Mouse (Mus musculus): ENCODE data around the gene Tshz2. TPM values are rescaled to one million over a fixed set of nuclear protein-coding genes. Genes with fewer than 3 reads are reported as not detected.

Gene Tshz2
- polyA plus RNA-seq, 1 experiment from 2014 or later = 13.0 TPM

DNA sequence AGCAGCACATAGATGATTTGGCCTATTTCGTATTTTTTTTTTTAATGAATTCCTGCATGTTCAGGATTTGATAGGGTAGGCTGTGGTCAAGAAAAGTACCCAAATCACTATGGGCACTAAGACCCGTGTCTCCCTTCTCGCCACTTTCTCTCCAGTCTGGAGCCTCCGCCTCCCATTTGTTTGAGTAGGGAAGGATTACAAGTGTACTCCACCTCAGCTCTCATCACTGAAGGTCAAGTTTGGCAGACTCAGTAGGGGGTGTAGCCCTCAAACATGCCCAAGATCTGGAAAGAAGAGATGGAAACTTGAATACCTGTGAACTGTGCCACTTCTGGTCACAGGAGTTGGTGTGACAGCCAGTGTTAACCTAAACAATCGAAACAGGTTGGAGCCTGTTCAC is 66.3 kb downstream of the Tshz2 start:
- no peak overlapping the region for H3K27ac ChIP-seq (replicated peaks; ENCODE audit: low read depth, low read length)
- H3K4me1 ChIP-seq (ENCODE audit: control insufficient read depth, insufficient read depth, low read length) = no peaks in the 10 kb centered on the region; the same call in 1 of the 2 replicates
- DNase-seq (no peak), ATAC-seq (ENCODE audit: low FRiP score, low TSS enrichment) (no peak)
- 90% methylated on average over 5 of the region's 5 CpGs for WGBS
- no peak overlapping the region for H3K9ac ChIP-seq (replicated peaks; ENCODE audit: low read length)
- H3K4me2 ChIP-seq (ENCODE audit: low read length) = no peak overlapping the region
- H3K9me3 ChIP-seq (ENCODE audit: control insufficient read depth, low read length) = no peaks in the 10 kb centered on the region
- no peaks in the 10 kb centered on the region for H3K27me3 ChIP-seq (ENCODE audit: control insufficient read depth, insufficient read depth, low read length)
- no peak overlapping the region for H3K4me3 ChIP-seq (replicated peaks; ENCODE audit: low read depth, low read length)
- no peaks in the 10 kb centered on the region for H3K36me3 ChIP-seq (ENCODE audit: control insufficient read depth, insufficient read depth, low read length)

DNA sequence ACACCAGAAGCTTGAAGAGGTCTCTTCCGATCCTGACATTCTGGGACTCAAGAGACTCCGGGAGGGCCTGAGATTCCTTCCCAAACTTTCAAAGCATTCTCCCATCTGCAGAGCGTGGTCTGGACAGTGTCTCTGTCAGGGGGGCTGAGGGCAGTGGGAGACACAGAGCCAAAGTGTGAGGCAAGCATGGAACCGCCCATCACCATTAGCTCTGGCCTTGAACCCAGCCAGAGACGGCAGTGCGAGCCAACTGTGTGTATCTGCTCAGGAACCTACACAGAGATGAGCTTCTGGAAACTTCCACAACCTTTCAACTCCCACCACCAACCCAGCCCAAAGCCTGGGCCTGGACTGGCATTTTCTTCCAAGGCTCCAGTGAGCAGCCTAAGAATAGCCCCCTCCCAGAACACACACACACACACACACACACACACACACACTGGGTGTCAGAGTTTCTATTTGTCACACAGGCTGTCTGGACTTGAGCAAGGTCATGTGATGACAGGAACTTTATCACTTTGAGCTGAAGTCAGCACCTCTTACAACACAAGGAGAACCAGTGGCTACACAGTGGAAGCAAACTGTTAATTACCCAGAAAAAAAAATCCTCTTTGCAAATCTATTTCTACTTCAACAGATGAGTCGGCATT is 67.2 kb downstream of the Tshz2 start:
- no peak overlapping the region for H3K9ac ChIP-seq (replicated peaks; ENCODE audit: low read length)
- no peak overlapping the region for H3K4me3 ChIP-seq (replicated peaks; ENCODE audit: low read depth, low read length)
- no peaks in the 10 kb centered on the region; the same call in 1 of the 2 replicates for H3K4me1 ChIP-seq (ENCODE audit: control insufficient read depth, insufficient read depth, low read length)
- H3K27me3 ChIP-seq (ENCODE audit: control insufficient read depth, insufficient read depth, low read length) = no peaks in the 10 kb centered on the region
- no peaks in the 10 kb centered on the region for H3K9me3 ChIP-seq (ENCODE audit: control insufficient read depth, low read length)
- H3K36me3 ChIP-seq (ENCODE audit: control insufficient read depth, insufficient read depth, low read length) = no peaks in the 10 kb centered on the region
- no peak overlapping the region for H3K27ac ChIP-seq (replicated peaks; ENCODE audit: low read depth, low read length)
- 85% methylated on average over 7 of the region's 7 CpGs for WGBS
- no peak overlapping the region for H3K4me2 ChIP-seq (ENCODE audit: low read length)
- DNase-seq = no peak
- no peak for ATAC-seq (ENCODE audit: low FRiP score, low TSS enrichment)

DNA sequence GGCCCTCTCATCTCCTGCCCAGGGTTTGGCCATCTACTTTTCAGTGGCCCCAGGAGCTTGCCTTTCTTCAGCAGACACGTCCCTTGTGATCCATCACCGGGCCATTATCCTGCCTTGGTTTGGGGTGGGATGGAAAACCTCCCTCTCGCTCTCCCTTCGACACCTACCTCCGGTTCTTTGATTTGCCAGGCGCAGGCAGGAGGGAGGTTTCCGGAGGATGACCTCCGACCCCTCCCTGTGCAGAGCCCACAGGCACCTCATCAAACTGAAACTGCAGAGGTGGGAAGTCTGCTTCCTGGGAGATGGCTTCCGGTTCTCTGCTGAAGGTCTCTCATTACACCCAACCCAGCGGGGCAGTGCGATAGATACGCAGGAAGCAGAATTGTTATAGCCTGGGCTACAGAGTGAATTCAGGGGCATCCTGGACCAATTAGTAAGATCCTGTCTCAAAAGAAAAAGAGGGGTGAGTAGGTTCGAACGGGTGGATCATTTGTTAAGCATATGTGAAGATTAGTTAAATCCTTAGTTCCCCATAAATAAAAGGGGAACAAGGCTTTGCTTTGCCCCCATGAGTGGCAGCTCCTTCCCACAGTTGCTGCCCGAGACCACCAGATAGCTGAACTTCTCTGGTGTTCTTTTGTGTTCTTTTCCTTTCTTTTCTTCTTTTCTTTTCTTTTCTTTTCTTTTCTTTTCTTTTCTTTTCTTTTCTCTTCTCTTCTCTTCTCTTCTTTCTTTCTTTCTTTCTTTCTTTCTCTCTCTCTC is 70.1 kb downstream of the Tshz2 start:
- Histone ChIP-seq H3K36me3 (ENCODE audit: control insufficient read depth, insufficient read depth, low read length) (no peaks in the 10 kb centered on the region), H3K27ac (replicated peaks; ENCODE audit: low read depth, low read length) (no peak overlapping the region), H3K9me3 (ENCODE audit: control insufficient read depth, low read length) (no peaks in the 10 kb centered on the region), H3K4me3 (replicated peaks; ENCODE audit: low read depth, low read length) (no peak overlapping the region), H3K27me3 (ENCODE audit: control insufficient read depth, insufficient read depth, low read length) (no peaks in the 10 kb centered on the region), H3K9ac (replicated peaks; ENCODE audit: low read length) (no peak overlapping the region), H3K4me2 (ENCODE audit: low read length) (no peak overlapping the region), H3K4me1 (ENCODE audit: control insufficient read depth, insufficient read depth, low read length) (no peaks in the 10 kb centered on the region)
- 68% methylated on average over 15 of the region's 15 CpGs for WGBS
- no peak for DNase-seq
- no peak for ATAC-seq (ENCODE audit: low FRiP score, low TSS enrichment)

DNA sequence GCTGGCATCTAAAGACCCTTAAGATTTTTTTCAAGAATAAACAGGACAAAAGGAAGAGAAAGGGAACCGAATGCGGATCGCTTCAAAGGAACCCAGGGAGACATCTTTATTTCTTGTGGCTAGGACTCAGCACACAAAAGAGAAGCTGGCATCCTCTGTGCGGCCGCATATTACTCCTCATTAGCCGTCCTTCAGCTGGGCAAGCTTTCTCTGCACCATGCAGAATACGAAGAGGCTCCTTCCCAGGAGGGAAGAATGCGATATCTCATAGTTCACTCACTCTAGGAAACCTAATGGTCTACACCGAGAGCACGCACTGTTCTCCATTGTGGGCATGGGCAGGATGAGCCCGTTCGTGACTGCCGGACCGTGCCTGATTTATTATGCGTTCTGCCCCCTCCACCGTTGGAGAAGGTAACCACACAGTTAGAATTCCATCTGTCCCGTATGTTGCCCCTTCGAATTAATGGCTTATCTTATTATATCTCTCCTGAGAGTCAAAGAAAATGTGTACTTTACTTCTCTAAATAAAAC is 89.0 kb downstream of the Tshz2 start:
- no peak for ATAC-seq (ENCODE audit: low FRiP score, low TSS enrichment)
- Histone ChIP-seq H3K9ac (replicated peaks; ENCODE audit: low read length) (no peak overlapping the region), H3K9me3 (ENCODE audit: control insufficient read depth, low read length) (no peaks in the 10 kb centered on the region), H3K36me3 (ENCODE audit: control insufficient read depth, insufficient read depth, low read length) (no peaks in the 10 kb centered on the region), H3K4me3 (replicated peaks; ENCODE audit: low read depth, low read length) (no peak overlapping the region), H3K27me3 (ENCODE audit: control insufficient read depth, insufficient read depth, low read length) (no peaks in the 10 kb centered on the region), H3K4me2 (ENCODE audit: low read length) (no peak overlapping the region), H3K27ac (replicated peaks; ENCODE audit: low read depth, low read length) (no peak overlapping the region), H3K4me1 (ENCODE audit: control insufficient read depth, insufficient read depth, low read length) (peaks cover 12% of the 10 kb centered on the region; the same call in 1 of the 2 replicates)
- WGBS = 37% methylated on average over 18 of the region's 18 CpGs
- peak; percentile 42 for DNase-seq

DNA sequence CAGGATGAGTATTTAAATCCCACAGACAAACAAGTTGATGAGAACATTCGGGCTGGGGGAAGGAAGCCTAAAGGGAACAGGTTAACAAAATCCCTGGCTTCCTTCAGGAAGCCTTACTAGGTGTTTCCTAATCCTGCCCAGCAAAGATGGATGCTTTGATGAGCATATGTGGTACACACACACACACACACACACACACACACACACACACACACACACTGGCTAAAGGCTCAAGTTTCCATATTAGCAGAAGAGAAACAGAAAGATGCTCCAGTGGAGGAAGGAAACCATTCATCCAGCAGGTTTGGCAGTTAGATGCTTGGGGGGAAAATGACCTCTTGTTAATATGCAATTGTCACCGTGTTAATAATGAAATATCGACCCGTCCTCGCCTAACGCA is 89.5 kb downstream of the Tshz2 start:
- no peak overlapping the region for H3K27ac ChIP-seq (replicated peaks; ENCODE audit: low read depth, low read length)
- H3K4me1 ChIP-seq (ENCODE audit: control insufficient read depth, insufficient read depth, low read length) = peaks cover 12% of the 10 kb centered on the region; the same call in 1 of the 2 replicates
- H3K27me3 ChIP-seq (ENCODE audit: control insufficient read depth, insufficient read depth, low read length) = no peaks in the 10 kb centered on the region
- H3K4me3 ChIP-seq (replicated peaks; ENCODE audit: low read depth, low read length) = no peak overlapping the region
- DNase-seq = no peak
- 81% methylated on average over 6 of the region's 6 CpGs for WGBS
- no peaks in the 10 kb centered on the region for H3K9me3 ChIP-seq (ENCODE audit: control insufficient read depth, low read length)
- no peaks in the 10 kb centered on the region for H3K36me3 ChIP-seq (ENCODE audit: control insufficient read depth, insufficient read depth, low read length)
- no peak for ATAC-seq (ENCODE audit: low FRiP score, low TSS enrichment)
- H3K4me2 ChIP-seq (ENCODE audit: low read length) = no peak overlapping the region
- H3K9ac ChIP-seq (replicated peaks; ENCODE audit: low read length) = no peak overlapping the region

GRCm38 (mm10) chr2:169723645-169724462 is 91.0 kb downstream of the Tshz2 start:
- H3K9me3 ChIP-seq (ENCODE audit: control insufficient read depth, low read length) = no peaks in the 10 kb centered on the region
- DNase-seq (no peak), ATAC-seq (ENCODE audit: low FRiP score, low TSS enrichment) (no peak)
- peaks cover 12% of the 10 kb centered on the region; the same call in 1 of the 2 replicates for H3K4me1 ChIP-seq (ENCODE audit: control insufficient read depth, insufficient read depth, low read length)
- H3K4me3 ChIP-seq (replicated peaks; ENCODE audit: low read depth, low read length) = no peak overlapping the region
- WGBS = 67% methylated on average over 24 of the region's 24 CpGs
- H3K4me2 ChIP-seq (ENCODE audit: low read length) = no peak overlapping the region
- H3K27ac ChIP-seq (replicated peaks; ENCODE audit: low read depth, low read length) = peak overlapping the region; percentile 37; the same call in 1 of the 2 replicates
- H3K27me3 ChIP-seq (ENCODE audit: control insufficient read depth, insufficient read depth, low read length) = no peaks in the 10 kb centered on the region
- H3K9ac ChIP-seq (replicated peaks; ENCODE audit: low read length) = no peak overlapping the region
- no peaks in the 10 kb centered on the region for H3K36me3 ChIP-seq (ENCODE audit: control insufficient read depth, insufficient read depth, low read length)

GRCm38 (mm10) chr2:169728651-169729280 is 96.0 kb downstream of the Tshz2 start:
- Histone ChIP-seq H3K27me3 (ENCODE audit: control insufficient read depth, insufficient read depth, low read length) (no peaks in the 10 kb centered on the region), H3K4me3 (replicated peaks; ENCODE audit: low read depth, low read length) (no peak overlapping the region), H3K9ac (replicated peaks; ENCODE audit: low read length) (no peak overlapping the region), H3K4me2 (ENCODE audit: low read length) (no peak overlapping the region), H3K9me3 (ENCODE audit: control insufficient read depth, low read length) (no peaks in the 10 kb centered on the region), H3K36me3 (ENCODE audit: control insufficient read depth, insufficient read depth, low read length) (no peaks in the 10 kb centered on the region), H3K27ac (replicated peaks; ENCODE audit: low read depth, low read length) (no peak overlapping the region), H3K4me1 (ENCODE audit: control insufficient read depth, insufficient read depth, low read length) (0 out of 2 replicates have a peak, but pooled peaks cover 2% of the 10 kb centered on the region)
- ATAC-seq (ENCODE audit: low FRiP score, low TSS enrichment) (no peak), DNase-seq (no peak)
- WGBS = 73% methylated on average over 16 of the region's 16 CpGs

- no peak for ATAC-seq (ENCODE audit: low FRiP score, low TSS enrichment)
- H3K4me2 ChIP-seq (ENCODE audit: low read length) = no peak overlapping the region
- no peaks in the 10 kb centered on the region for H3K9me3 ChIP-seq (ENCODE audit: control insufficient read depth, low read length)
- H3K27me3 ChIP-seq (ENCODE audit: control insufficient read depth, insufficient read depth, low read length) = no peaks in the 10 kb centered on the region
- no peak for DNase-seq
- H3K36me3 ChIP-seq (ENCODE audit: control insufficient read depth, insufficient read depth, low read length) = no peaks in the 10 kb centered on the region
- no peak overlapping the region for H3K27ac ChIP-seq (replicated peaks; ENCODE audit: low read depth, low read length)
- WGBS = 79% methylated on average over 7 of the region's 7 CpGs
- no peak overlapping the region for H3K4me3 ChIP-seq (replicated peaks; ENCODE audit: low read depth, low read length)
- no peaks in the 10 kb centered on the region; the same call in 1 of the 2 replicates for H3K4me1 ChIP-seq (ENCODE audit: control insufficient read depth, insufficient read depth, low read length)
- no peak overlapping the region for H3K9ac ChIP-seq (replicated peaks; ENCODE audit: low read length)
Measured at GRCm38 (mm10) chr2:169730551-169730996, 97.8 kb downstream of the Tshz2 start.
